Mouse (Mus musculus) embryonic fibroblast, embryonic 13.5 days (primary cell): Measurements from ENCODE around the gene Gpatch2.

ENCODE experiments used
- CTCF ChIP-seq: IDR thresholded peaks from 2 replicates; pipeline ENCODE4 v1.5.1; 2011; ENCODE audit warnings: mild to moderate bottlenecking, control low read depth, low read length, moderate library complexity, borderline replicate concordance; ENCODE audit not compliant: insufficient read depth
- POLR2A ChIP-seq: IDR thresholded peaks from 2 replicates; pipeline ENCODE4 v1.6.1; 2011; ENCODE audit warnings: low read depth, mild to moderate bottlenecking, control low read depth, low read length, moderate library complexity

DNA sequence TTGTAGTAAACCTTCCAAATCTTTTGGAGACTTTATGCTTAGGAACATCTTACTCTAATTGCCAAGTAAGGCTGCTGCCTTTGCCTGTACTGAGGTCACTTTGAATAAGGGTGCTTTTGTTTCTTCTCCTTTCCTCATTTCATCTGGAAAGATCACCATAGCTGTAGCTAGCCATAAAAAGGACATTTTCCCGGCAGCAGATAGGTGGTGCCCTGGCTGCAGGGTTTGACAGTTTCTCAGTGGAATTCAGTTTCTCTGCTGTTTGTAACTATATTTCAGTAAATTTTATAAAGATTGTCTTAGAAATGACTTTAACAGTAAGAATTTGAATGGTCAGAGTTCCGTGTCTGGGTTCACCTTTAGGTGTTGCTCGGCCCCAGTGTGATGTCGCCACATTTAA, 43.4 kb downstream of the Gpatch2 start:
- TF ChIP-seq CTCF (no peak), POLR2A (no peak)
